Mouse (Mus musculus): ENCODE measurements around the gene Rgs2. TPM values are rescaled to one million over a fixed set of nuclear protein-coding genes. Genes with fewer than 3 reads are reported as not detected.

The Rgs2 gene
- polyA plus RNA-seq, 1 experiment from 2014 or later, result 40.6 TPM

DNA sequence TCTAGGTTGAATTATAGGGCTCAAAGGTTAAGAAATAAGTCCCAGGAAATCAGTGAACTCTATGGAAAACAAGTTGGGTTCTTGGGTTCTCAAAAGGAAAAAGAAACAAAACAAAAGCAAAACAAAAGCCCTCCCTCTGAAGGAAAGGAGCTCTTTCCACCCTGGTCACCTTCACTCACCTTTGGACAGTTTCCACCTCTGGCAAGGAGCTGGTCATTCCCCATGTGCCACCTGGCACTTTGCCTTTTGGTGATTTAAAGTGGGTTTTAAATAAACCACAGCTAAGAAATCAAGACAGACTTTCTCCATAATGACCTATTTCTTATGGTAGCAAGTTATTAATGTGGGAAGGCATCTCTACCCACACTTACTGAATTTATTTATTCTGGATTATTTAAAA lies 23.1 kb downstream of the Rgs2 start:
- no peak overlapping the region for H3K9ac ChIP-seq (ENCODE audit: low read depth, low read length)
- H3K27ac ChIP-seq, result no peak overlapping the region
- ATAC-seq (replicated peaks; ENCODE audit: low FRiP score, low read depth), result no peak
- no peaks in the 10 kb centered on the region for H3K27me3 ChIP-seq (ENCODE audit: insufficient read depth, low read length)
- TF ChIP-seq CTCF (IDR thresholded peaks at IDR 0.05; ENCODE audit: low read depth), result no peak
- H3K4me1 ChIP-seq (replicated peaks; ENCODE audit: insufficient read depth, low read length), result no peaks in the 10 kb centered on the region
- H3K4me3 ChIP-seq (replicated peaks; ENCODE audit: low read depth, low read length), result no peak overlapping the region
- no peak for DNase-seq (ENCODE audit: low spot score)
- H3K36me3 ChIP-seq (ENCODE audit: insufficient read depth, low read length), result no peaks in the 10 kb centered on the region
- no peak overlapping the region for H3K4me2 ChIP-seq (ENCODE audit: low read length)
- H3K9me3 ChIP-seq (replicated peaks; ENCODE audit: low read length), result no peaks in the 10 kb centered on the region

DNA sequence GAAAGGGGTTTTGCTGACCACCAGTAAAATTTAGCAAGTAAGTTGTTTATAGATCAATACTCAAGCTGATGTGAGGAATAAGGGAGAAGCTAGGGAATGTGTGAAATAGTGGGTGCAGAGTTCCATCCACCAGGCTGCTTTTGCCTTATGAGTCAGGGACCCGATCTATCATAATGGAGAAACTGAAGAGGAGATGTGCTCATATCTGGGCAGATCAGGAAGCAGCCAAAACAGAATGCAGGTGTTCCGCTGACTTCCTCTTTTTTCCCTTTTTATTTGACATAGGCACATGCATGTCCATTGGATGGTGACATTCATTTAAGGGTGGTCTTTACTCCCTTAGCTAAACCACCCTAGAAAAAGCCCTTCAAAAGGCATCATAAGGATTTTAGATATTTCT lies 29.3 kb downstream of the Rgs2 start:
- 82% methylated on average over 2 of the region's 2 CpGs for WGBS
- Histone ChIP-seq H3K27me3 (ENCODE audit: insufficient read depth, low read length) (no peaks in the 10 kb centered on the region), H3K9me3 (replicated peaks; ENCODE audit: low read length) (no peaks in the 10 kb centered on the region), H3K9ac (ENCODE audit: low read depth, low read length) (no peak overlapping the region), H3K36me3 (ENCODE audit: insufficient read depth, low read length) (no peaks in the 10 kb centered on the region), H3K4me1 (replicated peaks; ENCODE audit: insufficient read depth, low read length) (no peaks in the 10 kb centered on the region), H3K4me2 (ENCODE audit: low read length) (no peak overlapping the region), H3K27ac (no peak overlapping the region), H3K4me3 (replicated peaks; ENCODE audit: low read depth, low read length) (no peak overlapping the region)
- no peak for TF ChIP-seq CTCF (IDR thresholded peaks at IDR 0.05; ENCODE audit: low read depth)
- ATAC-seq (replicated peaks; ENCODE audit: low FRiP score, low read depth) (no peak), DNase-seq (ENCODE audit: low spot score) (no peak)

DNA sequence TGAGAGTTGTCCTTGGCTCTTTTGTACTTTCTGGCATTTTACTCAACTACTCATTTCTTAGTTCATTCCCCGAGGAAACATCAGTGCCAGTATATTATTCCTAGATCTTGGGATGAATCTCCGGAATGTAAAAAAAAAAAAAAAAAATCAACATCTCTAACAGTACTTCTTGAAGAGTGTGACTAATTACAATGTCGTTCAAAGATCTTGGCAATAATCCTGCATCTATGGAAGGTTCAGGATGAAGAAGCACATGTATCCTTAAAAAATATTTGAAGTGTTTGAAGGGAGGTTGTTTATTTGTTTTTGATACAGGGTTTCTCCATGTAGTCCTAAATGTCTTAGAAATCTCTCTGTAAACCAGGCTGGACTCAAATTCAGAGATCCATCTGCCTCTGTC lies 41.7 kb downstream of the Rgs2 start:
- no peak for ATAC-seq (replicated peaks; ENCODE audit: low FRiP score, low read depth)
- no peak for DNase-seq (ENCODE audit: low spot score)
- Histone ChIP-seq H3K4me1 (replicated peaks; ENCODE audit: insufficient read depth, low read length) (no peaks in the 10 kb centered on the region), H3K27me3 (ENCODE audit: insufficient read depth, low read length) (no peaks in the 10 kb centered on the region), H3K4me3 (replicated peaks; ENCODE audit: low read depth, low read length) (no peak overlapping the region), H3K27ac (no peak overlapping the region), H3K36me3 (ENCODE audit: insufficient read depth, low read length) (no peaks in the 10 kb centered on the region), H3K9me3 (replicated peaks; ENCODE audit: low read length) (no peaks in the 10 kb centered on the region), H3K9ac (ENCODE audit: low read depth, low read length) (no peak overlapping the region), H3K4me2 (ENCODE audit: low read length) (no peak overlapping the region)
- WGBS, result 70% methylated on average over 3 of the region's 3 CpGs
- no peak for TF ChIP-seq CTCF (IDR thresholded peaks at IDR 0.05; ENCODE audit: low read depth)

DNA sequence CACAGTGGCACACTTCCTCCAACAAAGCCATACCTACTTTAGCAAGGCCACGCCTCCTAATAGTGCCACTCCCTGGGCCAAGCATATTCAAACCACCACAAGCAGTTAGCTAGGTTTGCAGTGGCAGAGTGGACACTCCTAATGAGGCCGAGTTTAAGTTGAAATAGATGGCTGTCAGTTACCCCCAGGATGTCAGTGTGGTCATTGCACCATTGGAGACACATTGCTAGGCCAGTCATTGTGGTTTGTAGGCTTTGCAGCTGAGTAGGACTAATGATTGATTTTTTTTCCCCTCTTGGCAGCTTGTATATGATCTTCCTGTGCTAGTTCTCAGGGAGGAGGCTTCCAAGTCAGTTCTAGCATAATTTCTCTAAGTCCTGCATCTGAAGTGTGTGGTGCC lies 43.6 kb downstream of the Rgs2 start:
- no peaks in the 10 kb centered on the region for H3K27me3 ChIP-seq (ENCODE audit: insufficient read depth, low read length)
- TF ChIP-seq CTCF (IDR thresholded peaks at IDR 0.05; ENCODE audit: low read depth), result no peak
- no peaks in the 10 kb centered on the region for H3K4me1 ChIP-seq (replicated peaks; ENCODE audit: insufficient read depth, low read length)
- H3K27ac ChIP-seq, result no peak overlapping the region
- no peaks in the 10 kb centered on the region for H3K36me3 ChIP-seq (ENCODE audit: insufficient read depth, low read length)
- no peak overlapping the region for H3K4me2 ChIP-seq (ENCODE audit: low read length)
- no peak overlapping the region for H3K4me3 ChIP-seq (replicated peaks; ENCODE audit: low read depth, low read length)
- WGBS, result 87% methylated on average over 2 of the region's 2 CpGs
- H3K9ac ChIP-seq (ENCODE audit: low read depth, low read length), result no peak overlapping the region
- DNase-seq (ENCODE audit: low spot score) (no peak), ATAC-seq (replicated peaks; ENCODE audit: low FRiP score, low read depth) (no peak)
- H3K9me3 ChIP-seq (replicated peaks; ENCODE audit: low read length), result no peaks in the 10 kb centered on the region

DNA sequence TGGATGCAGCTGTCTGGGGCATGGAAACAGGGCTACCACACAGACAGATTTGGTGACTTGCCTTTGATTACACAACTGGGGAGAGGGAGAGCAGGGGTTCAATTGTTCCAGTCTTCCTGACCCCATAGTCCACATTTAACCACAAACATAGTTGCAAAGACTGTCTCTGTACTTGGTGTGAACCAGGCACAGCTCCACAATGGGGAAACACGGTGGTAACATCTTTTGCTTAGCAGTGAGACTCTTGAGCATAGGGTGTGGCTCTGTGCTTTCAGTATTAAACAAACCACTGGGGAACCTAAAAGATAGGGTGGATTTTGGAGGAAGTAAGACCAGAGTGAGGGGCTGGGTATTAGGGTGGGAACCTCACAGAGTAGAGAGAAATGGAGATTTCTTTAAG lies 47.9 kb downstream of the Rgs2 start:
- DNase-seq (ENCODE audit: low spot score), result no peak
- no peaks in the 10 kb centered on the region for H3K4me1 ChIP-seq (replicated peaks; ENCODE audit: insufficient read depth, low read length)
- no peak overlapping the region for H3K9ac ChIP-seq (ENCODE audit: low read depth, low read length)
- no peaks in the 10 kb centered on the region for H3K36me3 ChIP-seq (ENCODE audit: insufficient read depth, low read length)
- no peaks in the 10 kb centered on the region for H3K27me3 ChIP-seq (ENCODE audit: insufficient read depth, low read length)
- no peak for ATAC-seq (replicated peaks; ENCODE audit: low FRiP score, low read depth)
- WGBS, result 82% methylated on average over 1 of the region's 1 CpGs
- no peaks in the 10 kb centered on the region for H3K9me3 ChIP-seq (replicated peaks; ENCODE audit: low read length)
- TF ChIP-seq CTCF (IDR thresholded peaks at IDR 0.05; ENCODE audit: low read depth), result no peak
- H3K4me3 ChIP-seq (replicated peaks; ENCODE audit: low read depth, low read length), result no peak overlapping the region
- H3K4me2 ChIP-seq (ENCODE audit: low read length), result no peak overlapping the region
- H3K27ac ChIP-seq, result no peak overlapping the region

DNA sequence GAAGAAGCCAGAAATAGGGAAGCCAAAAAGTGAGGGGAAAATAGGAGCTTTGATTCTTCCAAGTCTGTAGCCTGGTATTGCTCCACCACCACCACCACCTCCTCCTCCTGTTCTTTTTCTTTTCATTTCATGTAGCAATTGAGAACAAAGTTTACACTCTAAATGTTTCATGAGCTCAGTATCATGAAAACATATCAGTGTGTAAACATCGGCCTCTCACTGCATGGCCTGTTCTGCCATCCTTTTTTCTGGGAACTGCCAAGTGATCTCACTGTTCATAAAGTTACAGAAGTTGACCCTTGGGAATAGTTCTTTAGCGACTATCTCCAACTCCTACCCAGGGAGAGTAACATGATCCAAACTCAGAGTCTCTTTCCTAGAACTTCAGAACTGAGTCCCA lies 51.1 kb downstream of the Rgs2 start:
- DNase-seq (ENCODE audit: low spot score) (peak; percentile 26), ATAC-seq (replicated peaks; ENCODE audit: low FRiP score, low read depth) (no peak)
- Histone ChIP-seq H3K9ac (ENCODE audit: low read depth, low read length) (no peak overlapping the region), H3K27me3 (ENCODE audit: insufficient read depth, low read length) (no peaks in the 10 kb centered on the region), H3K36me3 (ENCODE audit: insufficient read depth, low read length) (no peaks in the 10 kb centered on the region), H3K4me2 (ENCODE audit: low read length) (no peak overlapping the region), H3K27ac (no peak overlapping the region), H3K4me3 (replicated peaks; ENCODE audit: low read depth, low read length) (no peak overlapping the region), H3K9me3 (replicated peaks; ENCODE audit: low read length) (no peaks in the 10 kb centered on the region), H3K4me1 (replicated peaks; ENCODE audit: insufficient read depth, low read length) (no peaks in the 10 kb centered on the region)
- WGBS, result 32% methylated on average over 2 of the region's 2 CpGs
- no peak for TF ChIP-seq CTCF (IDR thresholded peaks at IDR 0.05; ENCODE audit: low read depth)

Other genes with a start within 250 kb of the Rgs2 start
- 12.4 and 14.1 TPM in 2 replicates for gene Trove2, start 227.1 kb downstream of the Rgs2 start, polyA plus RNA-seq (2015; fragmentation: Nextera tagmentation; extraction: Ambion mirVana)
- gene Uchl5, start 226.9 kb downstream of the Rgs2 start, polyA plus RNA-seq (2015; fragmentation: Nextera tagmentation; extraction: Ambion mirVana), result 71.6 and 77.5 TPM in 2 replicates
- gene Rgs13, start 173.2 kb upstream of the Rgs2 start, polyA plus RNA-seq (2015; fragmentation: Nextera tagmentation; extraction: Ambion mirVana), result not detected in 2 replicates
- 0.17 and 0.25 TPM in 2 replicates for gene Rgs1, start 245.1 kb upstream of the Rgs2 start, polyA plus RNA-seq (2015; fragmentation: Nextera tagmentation; extraction: Ambion mirVana)